17 mouse cellular contexts compared by ENCODE assay signal in genomic region chr1:119217387-119217786, GRCm38 (mm10).
DNase-seq lines count a peak whose midpoint lies in the region; ATAC-seq lines count a peak whose summit lies in the region.
"Had no signal": no experiment of that assay in that cellular context is flagged by ENCODE, and none has a peak within 500 bp of the region (broad histone marks: within the 10 kb centered on the region; RNA-seq: fewer than 3 reads in every experiment).

No protein-coding gene starts in this region.

- peak; percentile 55; the same call in 1 of the 2 replicates for ATAC-seq in heart, embryonic 11.5 days (replicated peaks; ENCODE audit: insufficient number of reproducible peaks, low FRiP score, low TSS enrichment)
- ATAC-seq: hindbrain, embryonic 16.5 days had no signal

- no peak overlapping the region for H3K9ac ChIP-seq in heart, embryonic 11.5 days (ENCODE audit: low read depth, low read length)
- H3K9ac ChIP-seq: embryonic facial prominence, embryonic 12.5 days; lung, embryonic 15.5 days had no signal

- no peaks in the 10 kb centered on the region for H3K9me3 ChIP-seq in heart, embryonic 11.5 days (replicated peaks; ENCODE audit: control insufficient read depth, low read length)
- H3K9me3 ChIP-seq: embryonic facial prominence, embryonic 12.5 days; lung, embryonic 15.5 days had no signal

- DNase-seq in heart, adult 8-10 months (ENCODE audit: low spot score): no peak
- DNase-seq in embryo, embryonic 11 days: peak; percentile 23
- DNase-seq in liver: peak; percentile 12
- peak; percentile 16 for DNase-seq in mesoderm, embryonic 11.5 days (ENCODE audit: low read depth, low spot score)
- no peak for DNase-seq in right cerebral cortex, postnatal 10 days (ENCODE audit: low spot score in 2 of 2)
- DNase-seq in kidney, postnatal 10 days: no peak
- no peak for DNase-seq in Muller cell, postnatal 12 days (ENCODE audit: inconsistent ontology term)
- DNase-seq: adrenal gland, postnatal 25 days; cerebellum, adult 9-10 months; heart, postnatal 14 days; thymus, adult 2 months had no signal

- no peaks in the 10 kb centered on the region for H3K36me3 ChIP-seq in heart, embryonic 11.5 days (ENCODE audit: control insufficient read depth, insufficient read depth, low read length)
- H3K36me3 ChIP-seq: embryonic facial prominence, embryonic 12.5 days; G1E; lung, embryonic 15.5 days had no signal

- H3K4me2 ChIP-seq in heart, embryonic 11.5 days: no peak overlapping the region
- H3K4me2 ChIP-seq: embryonic facial prominence, embryonic 12.5 days; lung, embryonic 15.5 days had no signal

- no peaks in the 10 kb centered on the region; the same call in 1 of the 2 replicates for H3K27me3 ChIP-seq in heart, embryonic 11.5 days (ENCODE audit: control insufficient read depth, insufficient read depth, low read length)
- H3K27me3 ChIP-seq: embryonic facial prominence, embryonic 12.5 days; lung, embryonic 15.5 days had no signal

- peaks cover 11% of the 10 kb centered on the region for H3K4me1 ChIP-seq in heart, embryonic 11.5 days (ENCODE audit: control insufficient read depth, insufficient read depth, low read length)
- H3K4me1 ChIP-seq: lung, embryonic 15.5 days had no signal

- H3K4me3 ChIP-seq in heart, embryonic 11.5 days (ENCODE audit: low read depth, low read length): no peak overlapping the region
- H3K4me3 ChIP-seq: embryonic facial prominence, embryonic 12.5 days; layer of hippocampus, adult 2 months; lung, embryonic 15.5 days had no signal

- no peak overlapping the region for H3K27ac ChIP-seq in heart, embryonic 11.5 days (ENCODE audit: low read depth, low read length)
- H3K27ac ChIP-seq: embryonic facial prominence, embryonic 12.5 days; layer of hippocampus, adult 2 months; lung, embryonic 15.5 days had no signal

- WGBS in heart, embryonic 11.5 days (ENCODE audit: insufficient replicate concordance): 13% methylated on average over 4 of the region's 4 CpGs

Comparison
In these comparisons a context has a peak if more than half of its experiments do, and no peak if none do; other contexts are left out.
1. DNase-seq: peak in embryo, embryonic 11 days (single experiment), liver (single experiment) and mesoderm, embryonic 11.5 days (single experiment); none in heart, adult 8-10 months (single experiment), right cerebral cortex, postnatal 10 days (0 of 2), kidney, postnatal 10 days (single experiment) and Muller cell, postnatal 12 days (single experiment).